Mouse (Mus musculus) kidney, postnatal 0 days (tissue): ENCODE measurements at regions not wholly inside any gene's neighbourhood (a gene's known extent, or its start where the extent isn't known, plus 50 kb on each side); places are given as distances from the start of the nearest gene placed in this dataset.
A peak's percentile ranks its signal among the peaks of the same experiment; 100 is the strongest.

Experiments
- ATAC-seq: fragments of 200-750 bp; cut with Nextera tagmentation; replicated peaks from 2 replicates; pipeline ENCODE4 v1.8.0; 2017; ENCODE audit warnings: low read depth, moderate number of reproducible peaks, moderate TSS enrichment, moderate library complexity; ENCODE audit not compliant: low FRiP score
- DNase-seq: peaks from one replicate; pipeline ENCODE4 v3.0.0-alpha.2; 2016; ENCODE audit warnings: low spot score
- H3K27ac ChIP-seq: fragments of 300-500 bp; sonication (generic); 2 replicates; pipeline ENCODE4 v1.5.1; 2014; ENCODE audit warnings: mild to moderate bottlenecking
- H3K27me3 ChIP-seq: fragments of 300-500 bp; sonication (generic); 2 replicates; pipeline ENCODE4 v1.6.1; 2014; ENCODE audit warnings: low read length, mixed read lengths; ENCODE audit not compliant: insufficient read depth
- H3K36me3 ChIP-seq: fragments of 300-500 bp; sonication (generic); 2 replicates; pipeline ENCODE4 v1.6.1; 2014; ENCODE audit warnings: low read length, mixed read lengths; ENCODE audit not compliant: insufficient read depth
- H3K4me1 ChIP-seq: fragments of 300-500 bp; sonication (generic); replicated peaks from 2 replicates; pipeline ENCODE4 v1.6.1; 2014; ENCODE audit warnings: antibody characterized with exemption, low read length, mixed read lengths; ENCODE audit not compliant: insufficient read depth
- H3K4me2 ChIP-seq: fragments of 300-500 bp; sonication (generic); 2 replicates; pipeline ENCODE4 v1.6.1; 2014; ENCODE audit warnings: mild to moderate bottlenecking, low read length, moderate library complexity, mixed read lengths
- H3K4me3 ChIP-seq: fragments of 300-500 bp; sonication (generic); replicated peaks from 2 replicates; pipeline ENCODE4 v1.5.1; 2014; ENCODE audit warnings: low read depth, low read length
- H3K9ac ChIP-seq: fragments of 300-500 bp; sonication (generic); 2 replicates; pipeline ENCODE4 v1.6.1; 2014; ENCODE audit warnings: low read depth, low read length
- H3K9me3 ChIP-seq: fragments of 300-500 bp; sonication (generic); replicated peaks from 2 replicates; pipeline ENCODE4 v1.6.1; 2016; ENCODE audit warnings: low read length, inconsistent platforms, mixed read lengths
- CTCF ChIP-seq: IDR thresholded peaks from 2 replicates; pipeline ENCODE4 v1.5.1; 2016; ENCODE audit warnings: antibody characterized with exemption, low read depth, mild to moderate bottlenecking, moderate library complexity
- WGBS: fragments of 180-500 bp; shearing (Covaris S2); extraction: QIAGEN DNeasy Blood & Tissue Kit; methylation state at CpG from one replicate; pipeline ENCODE4 v1.1.7; 2014; 5-methylcytosine and 5-hydroxymethylcytosine counted together

DNA sequence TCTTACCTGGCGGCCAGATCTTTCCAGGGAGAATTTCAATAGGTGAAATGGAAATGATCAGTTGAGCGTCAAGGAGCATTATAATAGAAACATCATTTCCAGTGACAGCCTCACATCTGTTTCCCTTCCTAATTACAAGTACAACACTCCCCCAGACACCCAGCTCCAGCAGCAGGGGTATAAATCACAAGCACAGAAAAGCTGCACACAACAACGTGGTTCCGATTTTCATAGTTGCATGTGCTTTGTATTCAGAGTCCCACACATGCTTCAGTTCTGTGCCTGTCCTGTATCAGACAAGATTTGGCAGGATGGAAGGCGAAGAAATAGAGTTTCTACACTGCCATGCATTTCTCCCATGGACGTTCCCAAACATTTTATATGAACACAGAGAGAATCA lies 215.7 kb downstream of the Hdgfl1 start:
- Histone ChIP-seq H3K36me3 (no peaks in the 10 kb centered on the region), H3K27me3 (no peaks in the 10 kb centered on the region), H3K9me3 (no peaks in the 10 kb centered on the region), H3K27ac (no peak overlapping the region), H3K4me3 (no peak overlapping the region), H3K4me2 (no peak overlapping the region), H3K4me1 (no peaks in the 10 kb centered on the region), H3K9ac (no peak overlapping the region)
- DNase-seq, result peak; percentile 59
- WGBS, result 35% methylated on average over 6 of the region's 6 CpGs
- ATAC-seq, result no peak
- no peak for TF ChIP-seq CTCF

DNA sequence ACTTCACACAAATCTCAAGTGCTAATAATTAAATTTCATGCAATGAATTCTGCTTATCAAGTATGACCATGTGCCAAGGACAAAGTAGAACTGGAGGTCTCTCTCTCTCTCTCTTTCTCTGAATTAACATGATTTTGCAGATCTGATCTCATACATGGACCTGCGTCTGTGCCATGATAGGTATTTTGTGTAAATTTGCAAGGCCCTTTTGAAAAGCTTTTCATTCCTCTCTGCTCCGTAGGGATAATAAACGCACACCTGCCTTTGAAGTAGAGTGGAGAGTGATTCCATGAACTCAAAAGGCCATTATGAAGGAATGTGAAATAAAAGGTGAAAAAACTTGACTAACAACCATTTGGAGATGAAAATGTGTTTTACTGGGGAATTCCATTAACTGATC lies 217.8 kb downstream of the Hdgfl1 start:
- Histone ChIP-seq H3K9ac (no peak overlapping the region), H3K4me3 (no peak overlapping the region), H3K4me2 (no peak overlapping the region), H3K4me1 (no peaks in the 10 kb centered on the region), H3K36me3 (no peaks in the 10 kb centered on the region), H3K9me3 (no peaks in the 10 kb centered on the region), H3K27me3 (no peaks in the 10 kb centered on the region), H3K27ac (no peak overlapping the region)
- WGBS, result 84% methylated on average over 3 of the region's 3 CpGs
- no peak for ATAC-seq
- TF ChIP-seq CTCF, result no peak
- DNase-seq, result no peak

DNA sequence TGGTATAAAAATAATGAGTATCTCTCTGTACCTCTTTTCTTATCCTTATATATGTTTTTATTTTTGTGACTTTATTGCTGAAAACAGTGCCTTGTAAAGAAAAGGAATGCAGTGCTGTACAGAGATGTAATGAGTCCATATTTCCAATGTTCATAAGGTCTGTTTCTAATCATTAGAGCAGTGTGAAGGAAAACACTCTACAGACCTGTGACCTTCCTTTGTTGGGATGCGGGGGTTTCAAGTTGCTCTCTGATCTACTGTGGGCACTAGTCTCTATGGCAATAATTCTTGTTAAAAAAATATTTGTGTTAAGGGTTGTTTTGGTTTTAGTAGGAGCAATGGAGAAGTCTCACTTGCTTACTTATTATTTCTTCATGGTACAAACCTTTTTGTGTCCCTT lies 231.0 kb downstream of the Hdgfl1 start:
- no peak for TF ChIP-seq CTCF
- ATAC-seq (no peak), DNase-seq (peak; percentile 58)
- no peaks in the 10 kb centered on the region for H3K27me3 ChIP-seq
- H3K27ac ChIP-seq, result no peak overlapping the region
- no peaks in the 10 kb centered on the region for H3K9me3 ChIP-seq
- no peak overlapping the region for H3K4me3 ChIP-seq
- H3K36me3 ChIP-seq, result no peaks in the 10 kb centered on the region
- no peak overlapping the region for H3K9ac ChIP-seq
- H3K4me1 ChIP-seq, result no peaks in the 10 kb centered on the region
- H3K4me2 ChIP-seq, result no peak overlapping the region
- WGBS, result 25% methylated on average over 1 of the region's 1 CpGs

DNA sequence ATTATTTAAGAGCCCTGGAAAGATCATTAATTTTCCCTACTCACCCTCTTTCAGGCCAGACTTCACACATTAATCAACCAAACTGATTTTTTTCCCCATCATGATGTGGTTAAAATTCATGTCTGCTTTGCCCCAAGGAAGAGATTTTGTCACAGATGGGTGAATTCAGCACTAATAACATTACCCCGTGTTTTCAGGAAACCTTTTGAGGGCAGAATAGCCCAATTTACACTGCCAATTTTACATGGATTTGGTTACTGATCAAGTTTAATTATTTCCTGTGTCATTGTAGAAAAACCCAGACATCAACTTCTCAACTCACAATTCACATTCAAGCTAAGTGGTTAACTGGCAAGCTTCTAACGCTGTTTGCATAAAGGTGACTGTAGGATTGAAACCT lies 233.4 kb downstream of the Hdgfl1 start:
- 14% methylated on average over 2 of the region's 2 CpGs for WGBS
- no peaks in the 10 kb centered on the region for H3K36me3 ChIP-seq
- H3K4me1 ChIP-seq, result no peaks in the 10 kb centered on the region
- no peak overlapping the region for H3K27ac ChIP-seq
- no peaks in the 10 kb centered on the region for H3K27me3 ChIP-seq
- DNase-seq (no peak), ATAC-seq (no peak)
- no peaks in the 10 kb centered on the region for H3K9me3 ChIP-seq
- TF ChIP-seq CTCF, result no peak
- no peak overlapping the region for H3K9ac ChIP-seq
- no peak overlapping the region for H3K4me3 ChIP-seq
- no peak overlapping the region for H3K4me2 ChIP-seq

DNA sequence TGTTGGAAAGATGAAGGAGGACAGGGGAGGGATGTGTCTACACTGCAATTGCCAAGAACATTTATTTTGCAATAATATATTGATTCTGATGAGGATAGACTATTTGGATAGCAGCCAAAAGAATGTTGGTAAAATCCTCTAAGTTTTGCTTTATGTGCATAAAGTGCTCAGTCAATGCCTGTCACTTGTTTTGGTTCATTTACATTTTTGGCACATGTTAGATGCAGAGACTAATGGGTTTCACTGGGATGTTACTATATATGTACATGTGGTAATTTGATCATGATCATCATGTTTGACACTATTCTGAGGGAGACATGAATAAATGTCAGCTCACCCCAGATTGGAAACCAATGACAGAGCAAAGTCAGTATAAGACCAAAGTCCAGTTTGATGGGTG lies 237.2 kb downstream of the Hdgfl1 start:
- DNase-seq (no peak), ATAC-seq (no peak)
- no peaks in the 10 kb centered on the region for H3K27me3 ChIP-seq
- no peaks in the 10 kb centered on the region for H3K4me1 ChIP-seq
- H3K9me3 ChIP-seq, result no peaks in the 10 kb centered on the region
- H3K4me3 ChIP-seq, result no peak overlapping the region
- no peak overlapping the region for H3K9ac ChIP-seq
- H3K27ac ChIP-seq, result no peak overlapping the region
- no peak overlapping the region for H3K4me2 ChIP-seq
- no peak for TF ChIP-seq CTCF
- H3K36me3 ChIP-seq, result no peaks in the 10 kb centered on the region

DNA sequence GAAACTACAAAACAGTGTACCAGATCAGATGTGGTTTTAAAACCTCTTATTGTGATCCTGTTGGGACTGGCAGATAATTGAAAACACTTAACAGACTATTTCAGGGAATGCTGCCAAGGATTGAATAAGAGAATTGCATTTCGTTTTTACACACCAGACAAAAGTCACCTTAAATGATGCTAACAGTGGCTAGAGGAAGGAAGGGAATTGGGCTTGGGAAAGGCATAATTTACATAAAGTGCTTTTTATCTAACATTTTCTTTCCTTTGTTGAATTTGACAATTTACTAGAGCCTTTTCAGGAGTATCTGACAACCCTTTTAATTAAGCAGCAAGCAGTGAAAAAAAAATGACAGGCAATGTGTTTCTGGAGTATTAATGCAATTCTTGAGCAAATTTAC lies 250.9 kb downstream of the Hdgfl1 start:
- WGBS, result 61% methylated on average over 1 of the region's 1 CpGs
- Histone ChIP-seq H3K27me3 (no peaks in the 10 kb centered on the region), H3K4me1 (no peaks in the 10 kb centered on the region), H3K4me2 (no peak overlapping the region), H3K9ac (no peak overlapping the region), H3K4me3 (no peak overlapping the region), H3K9me3 (no peaks in the 10 kb centered on the region), H3K36me3 (no peaks in the 10 kb centered on the region), H3K27ac (no peak overlapping the region)
- no peak for TF ChIP-seq CTCF
- DNase-seq, result no peak
- no peak for ATAC-seq

DNA sequence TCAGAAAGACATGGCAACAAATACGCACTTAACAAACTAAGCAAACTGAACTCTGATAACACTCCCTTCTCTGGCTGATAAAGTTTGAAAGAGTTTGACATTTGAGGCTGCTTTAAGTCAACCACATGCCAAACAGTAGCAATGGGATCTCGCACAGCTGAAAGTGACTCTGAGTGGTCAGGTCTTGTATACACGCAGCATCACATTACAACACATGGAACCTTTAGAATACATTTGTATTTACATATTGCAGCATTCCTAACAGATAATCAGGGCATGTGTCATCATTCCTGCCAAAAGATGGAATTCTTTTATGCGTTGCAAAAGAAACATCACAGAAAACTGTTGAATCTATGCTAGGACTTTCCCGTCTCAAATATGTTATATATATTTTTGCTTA lies 251.5 kb downstream of the Hdgfl1 start:
- Histone ChIP-seq H3K4me2 (no peak overlapping the region), H3K4me1 (no peaks in the 10 kb centered on the region), H3K9ac (no peak overlapping the region), H3K4me3 (no peak overlapping the region), H3K27ac (no peak overlapping the region), H3K9me3 (no peaks in the 10 kb centered on the region), H3K36me3 (no peaks in the 10 kb centered on the region), H3K27me3 (no peaks in the 10 kb centered on the region)
- no peak for TF ChIP-seq CTCF
- DNase-seq (no peak), ATAC-seq (no peak)
- WGBS, result 80% methylated on average over 5 of the region's 5 CpGs
